Mouse (Mus musculus) intestine, embryonic 14.5 days (tissue): Measurements from ENCODE around the gene Myo7a. TPM values are rescaled to one million over a fixed set of nuclear protein-coding genes. Genes with fewer than 3 reads are reported as not detected.

Experiments
- ATAC-seq: fragments of 200-750 bp; cut with Nextera tagmentation; replicated peaks from 2 replicates; pipeline ENCODE4 v1.8.0; 2017; ENCODE audit warnings: low read depth, moderate number of reproducible peaks, moderate TSS enrichment, moderate library complexity; ENCODE audit not compliant: low FRiP score, low TSS enrichment
- DNase-seq: peaks from one replicate; pipeline ENCODE4 v3.0.0-alpha.2; 2018; ENCODE audit warnings: low spot score
- H3K27ac ChIP-seq: fragments of 300-500 bp; sonication (generic); 2 replicates; pipeline ENCODE4 v1.5.1; 2014; ENCODE audit warnings: low read depth, mild to moderate bottlenecking, control low read depth
- H3K27me3 ChIP-seq: fragments of 300-500 bp; sonication (generic); replicated peaks from 2 replicates; pipeline ENCODE4 v1.6.1; 2014; ENCODE audit warnings: low read length, control low read depth; ENCODE audit not compliant: control insufficient read depth, insufficient read depth
- H3K36me3 ChIP-seq: fragments of 300-500 bp; sonication (generic); 2 replicates; pipeline ENCODE4 v1.6.1; 2014; ENCODE audit warnings: low read length, control low read depth; ENCODE audit not compliant: control insufficient read depth, insufficient read depth
- H3K4me1 ChIP-seq: fragments of 300-500 bp; sonication (generic); replicated peaks from 2 replicates; pipeline ENCODE4 v1.6.1; 2014; ENCODE audit warnings: low read length, control low read depth, mixed read lengths; ENCODE audit not compliant: control insufficient read depth, insufficient read depth
- H3K4me2 ChIP-seq: fragments of 300-500 bp; sonication (generic); 2 replicates; pipeline ENCODE4 v1.6.1; 2014; ENCODE audit warnings: low read length
- H3K4me3 ChIP-seq: fragments of 300-500 bp; sonication (generic); 2 replicates; pipeline ENCODE4 v1.5.1; 2014; ENCODE audit warnings: low read depth, low read length, control low read depth, mixed read lengths
- H3K9ac ChIP-seq: fragments of 300-500 bp; sonication (generic); 2 replicates; pipeline ENCODE4 v1.6.1; 2014; ENCODE audit warnings: mild to moderate bottlenecking, low read length
- H3K9me3 ChIP-seq: fragments of 300-500 bp; sonication (generic); 2 replicates; pipeline ENCODE4 v1.6.1; 2016; ENCODE audit warnings: low read length, control low read depth; ENCODE audit not compliant: control insufficient read depth
- WGBS: fragments of 180-500 bp; shearing (Covaris S2); extraction: QIAGEN DNeasy Blood & Tissue Kit; methylation state at CpG from one replicate; pipeline ENCODE4 v1.1.7; 2014; 5-methylcytosine and 5-hydroxymethylcytosine counted together
- polyA plus RNA-seq: library from polyadenylated mRNA; unstranded; fragments of >200 nt; fragmentation: Nextera tagmentation; extraction: Ambion mirVana; gene quantifications from 2 replicates; pipeline ENCODE4 v1.2.1, GENCODE M21; 2014

The Myo7a gene
- polyA plus RNA-seq, 1 experiment from 2014 or later, result 17.2 TPM

GRCm38 (mm10) chr7:98114656-98115055 lies 4.7 kb downstream of the Myo7a start:
- Histone ChIP-seq H3K4me1 (peaks cover 11% of the 10 kb centered on the region; the same call in 1 of the 2 replicates), H3K27ac (no peak overlapping the region), H3K9ac (no peak overlapping the region), H3K4me3 (no peak overlapping the region), H3K27me3 (peaks cover 14% of the 10 kb centered on the region), H3K4me2 (no peak overlapping the region), H3K9me3 (no peaks in the 10 kb centered on the region), H3K36me3 (no peaks in the 10 kb centered on the region)
- 59% methylated on average over 6 of the region's 6 CpGs for WGBS
- ATAC-seq (no peak), DNase-seq (no peak)

DNA sequence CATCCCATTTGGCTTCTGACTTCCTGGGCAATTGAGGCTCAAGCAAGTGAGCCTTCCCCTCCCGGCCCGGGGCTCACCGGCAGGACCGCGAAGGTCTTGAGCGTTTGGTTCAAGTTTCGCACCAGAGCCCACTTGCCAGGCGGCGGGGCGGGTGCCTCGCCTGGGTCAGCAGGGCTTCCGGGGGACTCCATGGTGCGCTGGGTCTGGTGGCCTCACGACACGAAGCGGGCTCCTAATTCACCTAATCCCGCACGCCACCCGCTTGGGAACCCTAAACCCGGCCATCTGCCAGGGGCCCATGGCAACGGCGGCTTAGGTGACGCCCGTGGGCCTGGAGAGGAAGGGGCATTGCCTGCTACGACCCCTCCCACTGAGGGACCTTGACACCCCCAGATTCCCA lies 8.1 kb downstream of the Myo7a start:
- peak overlapping the region; percentile 23; the same call in 1 of the 2 replicates for H3K9ac ChIP-seq
- H3K4me3 ChIP-seq, result peak overlapping the region; percentile 18
- WGBS, result 7% methylated on average over 25 of the region's 25 CpGs
- peaks cover 4% of the 10 kb centered on the region; the same call in 1 of the 2 replicates for H3K4me1 ChIP-seq
- peak overlapping the region; percentile 51 for H3K4me2 ChIP-seq
- no peak overlapping the region for H3K27ac ChIP-seq
- DNase-seq (no peak), ATAC-seq (no peak)
- H3K27me3 ChIP-seq, result peaks cover 14% of the 10 kb centered on the region
- no peaks in the 10 kb centered on the region for H3K9me3 ChIP-seq
- H3K36me3 ChIP-seq, result no peaks in the 10 kb centered on the region

DNA sequence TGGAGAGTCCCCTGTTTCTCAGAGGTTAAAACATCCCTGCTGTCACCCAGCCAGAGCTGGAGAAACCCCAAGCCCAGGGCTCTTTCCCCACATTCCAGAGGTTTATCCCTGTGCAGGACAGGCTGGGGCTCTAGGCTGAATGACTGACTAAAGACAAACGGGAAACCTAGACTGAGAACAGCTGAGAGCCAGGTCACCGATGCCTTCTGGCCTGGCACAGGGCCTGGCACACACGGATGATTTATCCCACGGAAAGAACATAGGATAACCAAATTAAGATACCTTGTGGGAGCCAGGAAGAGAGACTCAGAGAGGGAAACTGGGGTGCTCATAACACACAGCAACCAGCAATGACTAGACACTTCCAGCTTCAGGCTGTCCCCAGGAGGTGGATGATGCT lies 9.6 kb downstream of the Myo7a start:
- no peak for DNase-seq
- no peak overlapping the region for H3K9ac ChIP-seq
- peaks cover 5% of the 10 kb centered on the region; the same call in 1 of the 2 replicates for H3K4me1 ChIP-seq
- no peak overlapping the region for H3K4me2 ChIP-seq
- WGBS, result 74% methylated on average over 4 of the region's 4 CpGs
- no peak overlapping the region for H3K4me3 ChIP-seq
- H3K27ac ChIP-seq, result no peak overlapping the region
- no peaks in the 10 kb centered on the region for H3K9me3 ChIP-seq
- H3K36me3 ChIP-seq, result no peaks in the 10 kb centered on the region
- ATAC-seq, result no peak
- peaks cover 14% of the 10 kb centered on the region for H3K27me3 ChIP-seq

- H3K9ac ChIP-seq, result no peak overlapping the region
- H3K4me2 ChIP-seq, result no peak overlapping the region
- no peaks in the 10 kb centered on the region for H3K36me3 ChIP-seq
- peaks cover 10% of the 10 kb centered on the region; the same call in 1 of the 2 replicates for H3K4me1 ChIP-seq
- no peak for ATAC-seq
- no peak for DNase-seq
- no peak overlapping the region for H3K27ac ChIP-seq
- WGBS, result 81% methylated on average over 16 of the region's 16 CpGs
- H3K9me3 ChIP-seq, result no peaks in the 10 kb centered on the region
- H3K4me3 ChIP-seq, result no peak overlapping the region
- H3K27me3 ChIP-seq, result peaks cover 14% of the 10 kb centered on the region
Observed at GRCm38 (mm10) chr7:98108636-98109430, 10.5 kb downstream of the Myo7a start.

- Histone ChIP-seq H3K27me3 (peaks cover 7% of the 10 kb centered on the region; the same call in 1 of the 2 replicates), H3K4me2 (no peak overlapping the region), H3K36me3 (no peaks in the 10 kb centered on the region), H3K4me3 (no peak overlapping the region), H3K9me3 (no peaks in the 10 kb centered on the region), H3K27ac (no peak overlapping the region), H3K4me1 (peaks cover 8% of the 10 kb centered on the region), H3K9ac (no peak overlapping the region)
- DNase-seq (no peak), ATAC-seq (no peak)
- 87% methylated on average over 7 of the region's 7 CpGs for WGBS
Observed at GRCm38 (mm10) chr7:98106272-98106671, 13.1 kb downstream of the Myo7a start.

GRCm38 (mm10) chr7:98104481-98105435 lies 14.6 kb downstream of the Myo7a start:
- WGBS, result 55% methylated on average over 16 of the region's 16 CpGs
- Histone ChIP-seq H3K9ac (no peak overlapping the region), H3K27me3 (no peaks in the 10 kb centered on the region), H3K4me1 (peaks cover 6% of the 10 kb centered on the region), H3K9me3 (no peaks in the 10 kb centered on the region), H3K27ac (0 out of 2 replicates have a peak overlapping the region, but pooled peaks have one; percentile 11), H3K4me2 (no peak overlapping the region), H3K4me3 (no peak overlapping the region), H3K36me3 (no peaks in the 10 kb centered on the region)
- DNase-seq (no peak), ATAC-seq (peak; percentile 57)

DNA sequence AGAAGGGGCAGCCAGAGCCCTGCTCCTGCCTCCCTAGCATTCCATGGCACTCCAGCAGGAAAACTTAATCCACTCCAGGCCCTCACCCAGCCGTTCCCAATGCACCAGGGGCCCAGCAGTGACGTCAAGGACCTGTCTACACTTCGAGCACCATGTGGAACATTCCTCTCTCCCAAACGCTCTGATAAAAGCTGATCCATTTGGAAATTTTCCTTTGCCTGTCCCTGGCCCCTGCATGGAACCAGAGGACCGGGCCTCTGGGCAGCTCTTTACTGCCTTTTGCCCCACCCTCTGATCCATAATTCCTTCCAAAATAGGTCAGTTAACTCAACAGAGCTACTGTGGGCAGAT lies 15.4 kb downstream of the Myo7a start:
- no peaks in the 10 kb centered on the region for H3K36me3 ChIP-seq
- H3K4me1 ChIP-seq, result peaks cover 6% of the 10 kb centered on the region
- H3K27ac ChIP-seq, result no peak overlapping the region; the same call in 1 of the 2 replicates
- H3K9me3 ChIP-seq, result no peaks in the 10 kb centered on the region
- H3K9ac ChIP-seq, result no peak overlapping the region
- ATAC-seq (no peak; the same call in 1 of the 2 replicates), DNase-seq (no peak)
- H3K27me3 ChIP-seq, result no peaks in the 10 kb centered on the region
- no peak overlapping the region for H3K4me2 ChIP-seq
- 72% methylated on average over 5 of the region's 5 CpGs for WGBS
- H3K4me3 ChIP-seq, result no peak overlapping the region

DNA sequence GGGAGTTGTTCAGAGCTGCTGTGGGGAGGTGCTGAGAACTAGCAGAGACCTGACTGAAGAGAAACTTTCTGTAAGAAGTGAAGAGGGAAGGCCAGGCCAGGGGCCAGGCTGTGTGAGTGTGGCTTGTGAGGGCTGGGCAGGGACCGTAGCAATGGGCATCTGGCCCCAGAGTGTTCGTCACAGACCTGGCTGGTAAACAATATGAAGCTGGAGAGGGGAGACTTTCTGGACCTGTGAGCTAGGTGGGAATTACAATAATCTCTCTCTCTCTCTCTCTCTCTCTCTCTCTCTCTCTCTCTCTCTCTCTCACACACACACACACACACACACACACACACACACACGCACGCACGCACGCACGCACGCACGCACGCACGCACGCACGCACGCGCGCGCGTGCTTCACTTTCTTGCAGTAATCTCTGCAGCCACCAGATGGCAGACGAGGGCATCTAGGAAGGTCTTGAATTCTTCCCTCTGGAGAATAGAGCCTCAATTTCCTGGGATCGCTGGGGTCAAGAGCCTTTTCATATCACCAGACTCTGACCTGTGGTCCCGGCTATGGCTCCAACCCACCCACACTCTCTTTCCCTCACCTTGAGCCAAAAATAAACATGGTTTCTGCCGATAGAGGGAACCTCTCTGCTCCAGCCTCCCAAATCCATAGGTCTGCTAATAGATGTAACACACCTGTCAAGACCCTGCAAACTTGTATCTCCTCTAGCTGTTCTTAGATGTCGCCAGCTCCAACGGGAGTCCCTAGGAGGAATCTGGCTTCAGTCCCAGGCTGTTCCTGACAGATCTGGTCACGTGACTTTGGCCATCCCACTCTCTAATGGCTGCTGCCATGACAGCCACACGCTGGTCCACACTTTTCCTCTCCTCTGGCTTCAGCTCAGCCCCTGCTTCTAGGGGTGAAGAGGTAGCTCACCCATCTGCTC lies 16.1 kb downstream of the Myo7a start:
- peak; percentile 62 for ATAC-seq
- Histone ChIP-seq H3K9me3 (no peaks in the 10 kb centered on the region), H3K36me3 (no peaks in the 10 kb centered on the region), H3K4me3 (peak overlapping the region; percentile 18), H3K9ac (peak overlapping the region; percentile 29; the same call in 1 of the 2 replicates), H3K4me2 (peak overlapping the region; percentile 48), H3K27ac (peak overlapping the region; percentile 34), H3K4me1 (peaks cover 6% of the 10 kb centered on the region), H3K27me3 (no peaks in the 10 kb centered on the region)
- WGBS, result 11% methylated on average over 25 of the region's 26 CpGs
- peak; percentile 98 for DNase-seq
